ENCODE assay signal across 8 mouse cellular contexts in genomic region chr9:119706700-119707099, GRCm38 (mm10). TPM values are rescaled to one million over a fixed set of nuclear protein-coding genes. Genes with fewer than 3 reads are reported as not detected.
A peak's percentile ranks its signal among the peaks of the same experiment; 100 is the strongest.
DNase-seq lines count a peak whose midpoint lies in the region; ATAC-seq and TF ChIP-seq lines count a peak whose summit lies in the region.

No protein-coding gene starts in this region.

- H3K9ac ChIP-seq in ES-E14 (ENCODE audit: insufficient read depth, low read depth, low read length, poor library complexity, severe bottlenecking) = no peak overlapping the region
- no peak overlapping the region for H3K9ac ChIP-seq in intestine, embryonic 15.5 days
- no peak overlapping the region for H3K9ac ChIP-seq in lung, postnatal 0 days (replicated peaks; ENCODE audit: low read depth)

- TF ChIP-seq CTCF in lung, postnatal 0 days (IDR thresholded peaks at IDR 0.05) = no peak

- ATAC-seq in frontal cortex, adult (ENCODE audit: low TSS enrichment) = peak; percentile 34; the same call in 1 of the 2 replicates
- 0 out of 2 replicates have a peak, but pooled peaks have one; percentile 47 for ATAC-seq in intestine, embryonic 15.5 days
- ATAC-seq in lung, postnatal 0 days = peak; percentile 72

- H3K27ac ChIP-seq in ES-E14 (ENCODE audit: insufficient read depth, low read depth, low read length, poor library complexity, severe bottlenecking) = no peak overlapping the region
- H3K27ac ChIP-seq in intestine, embryonic 15.5 days = no peak overlapping the region
- no peak overlapping the region for H3K27ac ChIP-seq in lung, postnatal 0 days (ENCODE audit: low read length)

- no peaks in the 10 kb centered on the region for H3K4me1 ChIP-seq in ES-E14 (ENCODE audit: control insufficient read depth in 2 of 2, insufficient read depth in 2 of 2, low read length in 2 of 2, poor library complexity in 1 of 2)
- no peaks in the 10 kb centered on the region for H3K4me1 ChIP-seq in intestine, embryonic 15.5 days (replicated peaks)
- H3K4me1 ChIP-seq in lung, postnatal 0 days (ENCODE audit: insufficient read depth, low read depth, low read length) = no peaks in the 10 kb centered on the region

- no peaks in the 10 kb centered on the region for H3K27me3 ChIP-seq in intestine, embryonic 15.5 days (replicated peaks)
- H3K27me3 ChIP-seq in lung, postnatal 0 days (replicated peaks; ENCODE audit: insufficient read depth, low read length) = no peaks in the 10 kb centered on the region

- no peaks in the 10 kb centered on the region for H3K36me3 ChIP-seq in ES-E14 (ENCODE audit: control insufficient read depth, insufficient read depth, low read length, poor library complexity, severe bottlenecking)
- H3K36me3 ChIP-seq in intestine, embryonic 15.5 days = no peaks in the 10 kb centered on the region
- H3K36me3 ChIP-seq in lung, postnatal 0 days (ENCODE audit: insufficient read depth, low read length) = no peaks in the 10 kb centered on the region

- no peak for DNase-seq in frontal cortex, postnatal 14 days (ENCODE audit: low spot score in 2 of 2)
- DNase-seq in ES-E14 (ENCODE audit: low read depth, low spot score) = peak; percentile 65
- peak; percentile 84 for DNase-seq in embryo, embryonic 9.5 days (ENCODE audit: extremely low spot score)
- DNase-seq in lung, postnatal 0 days (ENCODE audit: low spot score) = peak; percentile 83
- DNase-seq in thymus, postnatal 36 days = peak; percentile 32 to 44
- DNase-seq in layer of hippocampus, adult 8-10 months (ENCODE audit: low spot score in 2 of 2) = no peak

- H3K4me3 ChIP-seq in ES-E14 (ENCODE audit: insufficient read depth in 1 of 2, low read depth in 1 of 2, low read length in 2 of 2, poor library complexity in 1 of 2, severe bottlenecking in 1 of 2) = no peak overlapping the region
- H3K4me3 ChIP-seq in intestine, embryonic 15.5 days (replicated peaks) = no peak overlapping the region
- no peak overlapping the region for H3K4me3 ChIP-seq in lung, postnatal 0 days (ENCODE audit: low read depth, low read length)

- in situ Hi-C loops in ES-E14 (cut with MboI; ENCODE audit: low sequenced_read_pairs in 2 of 2, unreplicated experiment in 2 of 2) = no loop called here

- 10% methylated on average over 6 of the region's 6 CpGs for WGBS in intestine, embryonic 15.5 days
- WGBS in lung, postnatal 0 days = 11% methylated on average over 6 of the region's 6 CpGs

- no peak overlapping the region for H3K4me2 ChIP-seq in intestine, embryonic 15.5 days (replicated peaks)
- no peak overlapping the region for H3K4me2 ChIP-seq in lung, postnatal 0 days (replicated peaks; ENCODE audit: low read depth, low read length)

- TF ChIP-seq EP300 in lung, postnatal 0 days (IDR thresholded peaks at IDR 0.05) = no peak

- H3K9me3 ChIP-seq in ES-E14 (ENCODE audit: control insufficient read depth, insufficient read depth, low read depth, low read length) = no peaks in the 10 kb centered on the region
- H3K9me3 ChIP-seq in intestine, embryonic 15.5 days = no peaks in the 10 kb centered on the region
- H3K9me3 ChIP-seq in lung, postnatal 0 days (ENCODE audit: low read length) = no peaks in the 10 kb centered on the region

TF ChIP-seq in ES-E14, 5 proteins besides CTCF, POLR2A, EP300 and RAD21:
- no peak for TF ChIP-seq ZNF384 (IDR thresholded peaks at IDR 0.05; ENCODE audit: low read depth, low read length)
- TF ChIP-seq MAFK (IDR thresholded peaks at IDR 0.05; ENCODE audit: insufficient read depth, low read depth, low read length) = no peak
- no peak for TF ChIP-seq ZC3H11A (IDR thresholded peaks at IDR 0.05; ENCODE audit: borderline replicate concordance, low read depth, low read length)
- TF ChIP-seq HCFC1 (IDR thresholded peaks at IDR 0.05; ENCODE audit: borderline replicate concordance, insufficient read depth, low read length) = no peak
- no peak for TF ChIP-seq CHD2 (IDR thresholded peaks at IDR 0.05; ENCODE audit: low read depth, low read length)

RNA-seq across cellular contexts. Expression of gene Scn10a, which starts 12.4 kb away (rescaled TPM):
- total RNA-seq in ES-E14 (2012; rRNA removed) = 0.04 and 0.05 TPM in 2 replicates
- not detected in 2 replicates for polyA plus RNA-seq in intestine, embryonic 15.5 days (2015; fragmentation: Nextera tagmentation; extraction: Ambion mirVana)
- polyA plus RNA-seq in lung, postnatal 0 days (2015; fragmentation: Nextera tagmentation; extraction: Ambion mirVana) = 0.02 TPM in 2 replicates
- total RNA-seq in layer of hippocampus, adult 8-10 months (2022) = not detected

Comparison
In these comparisons a context has a peak if more than half of its experiments do, and no peak if none do; other contexts are left out.
1. DNase-seq: peak in ES-E14 (single experiment), embryo, embryonic 9.5 days (single experiment), lung, postnatal 0 days (single experiment) and thymus, postnatal 36 days (2 of 2); none in frontal cortex, postnatal 14 days (0 of 2) and layer of hippocampus, adult 8-10 months (0 of 2).
2. Peak in every context shown above with its lines, with median percentiles within 50 percentile points of each other: ATAC-seq.